Mouse (Mus musculus) liver, adult 2 months (tissue): ENCODE results near the gene Fam92b.

Experiments
- CTCF ChIP-seq: fragments of 200-500 bp; IDR thresholded peaks from 2 replicates; pipeline ENCODE4 v1.5.1; 2011; ENCODE audit warnings: low read depth, low read length, control low read depth
- POLR2A ChIP-seq: fragments of 200-500 bp; IDR thresholded peaks from 2 replicates; pipeline ENCODE4 v1.6.1; 2011; ENCODE audit warnings: low read length, control low read depth; ENCODE audit not compliant: insufficient read depth; ENCODE audit errors: extremely low read depth

DNA sequence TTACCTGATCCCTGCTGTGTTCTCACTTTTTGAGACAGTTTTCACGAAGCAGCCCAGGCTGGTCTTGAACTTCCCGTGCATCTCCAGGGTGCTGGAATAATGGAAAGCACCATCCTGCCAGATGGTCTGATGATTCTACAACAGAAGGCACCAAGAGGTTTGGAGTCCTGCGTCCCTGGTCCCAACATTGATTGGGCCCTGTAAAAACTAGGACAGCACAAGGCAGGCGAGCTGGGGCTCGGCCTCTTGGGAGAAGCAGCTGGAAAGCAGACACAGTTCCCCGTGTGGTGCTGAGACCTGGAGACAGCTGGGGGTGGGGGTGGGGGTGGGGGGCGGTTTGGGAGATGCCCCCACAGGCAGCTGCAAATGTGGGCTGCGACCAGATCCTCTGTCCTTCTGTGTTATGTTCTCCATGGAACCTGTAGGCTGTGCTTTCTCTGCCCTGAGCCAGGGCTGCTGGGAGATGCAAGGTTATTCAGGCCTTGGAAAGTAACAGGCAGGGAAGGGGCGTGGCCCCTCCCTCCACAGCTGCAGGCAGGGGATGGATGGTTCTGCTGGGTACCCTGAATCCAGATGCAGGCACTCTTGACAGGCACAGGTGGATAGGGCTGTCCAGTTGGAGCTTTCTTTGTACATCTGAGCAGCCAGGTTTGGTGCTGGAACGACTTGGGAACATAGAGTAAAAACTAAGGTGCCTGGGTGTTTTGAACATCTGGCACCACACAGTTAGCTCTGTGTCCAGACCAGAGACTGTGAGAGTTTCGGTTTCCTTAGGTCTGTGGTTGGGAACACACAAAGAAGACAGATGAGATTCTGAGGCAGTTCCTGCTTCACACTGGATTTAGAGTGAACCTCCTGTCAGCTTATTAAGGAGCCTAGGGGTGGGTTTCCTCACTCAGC lies 47.5 kb upstream of the Fam92b start:
- TF ChIP-seq CTCF: no peak
- no peak for TF ChIP-seq POLR2A
